Mouse (Mus musculus) thymus, adult 2 months (tissue): ENCODE data around the gene Slc15a4. TPM values are rescaled to one million over a fixed set of nuclear protein-coding genes. Genes with fewer than 3 reads are reported as not detected.

ENCODE experiments used
- DNase-seq: peaks from one replicate; pipeline ENCODE4 v3.0.0; 2021
- H3K27ac ChIP-seq: fragments of 200-500 bp; 2 replicates; pipeline ENCODE4 v1.5.1; 2012; ENCODE audit warnings: low read length, control low read depth; ENCODE audit not compliant: control insufficient read depth, insufficient read depth
- H3K27me3 ChIP-seq: fragments of 200-500 bp; 2 replicates; pipeline ENCODE4 v1.6.1; 2012; ENCODE audit warnings: mild to moderate bottlenecking, low read length, moderate library complexity, mixed read lengths; ENCODE audit not compliant: control insufficient read depth, insufficient read depth
- H3K36me3 ChIP-seq: fragments of 200-500 bp; 2 replicates; pipeline ENCODE4 v1.6.1; 2012; ENCODE audit warnings: mild to moderate bottlenecking, low read length, moderate library complexity; ENCODE audit not compliant: control insufficient read depth, insufficient read depth
- H3K4me1 ChIP-seq: fragments of 200-500 bp; replicated peaks from 2 replicates; pipeline ENCODE4 v1.6.1; 2012; ENCODE audit warnings: low read length; ENCODE audit not compliant: control insufficient read depth, insufficient read depth
- H3K4me3 ChIP-seq: fragments of 200-500 bp; 2 replicates; pipeline ENCODE4 v1.5.1; 2012; ENCODE audit warnings: mild to moderate bottlenecking, low read length, control low read depth, moderate library complexity; ENCODE audit not compliant: control insufficient read depth, insufficient read depth
- CTCF ChIP-seq: fragments of 200-500 bp; IDR thresholded peaks from 2 replicates; pipeline ENCODE4 v1.5.1; 2012; ENCODE audit warnings: mild to moderate bottlenecking, control low read depth, low read length, moderate library complexity, borderline replicate concordance; ENCODE audit not compliant: control insufficient read depth, poor library complexity, insufficient read depth; ENCODE audit errors: extremely low read depth
- POLR2A ChIP-seq: fragments of 200-500 bp; IDR thresholded peaks from 2 replicates; pipeline ENCODE4 v1.6.1; 2012; ENCODE audit warnings: mild to moderate bottlenecking, low read length, control low read depth, moderate library complexity; ENCODE audit not compliant: control insufficient read depth, poor library complexity, insufficient read depth; ENCODE audit errors: extremely low read depth
- WGBS: fragments of 180-500 bp; shearing (Covaris S2); methylation state at CpG from one replicate; pipeline ENCODE4 v1.1.7; 2018; 5-methylcytosine and 5-hydroxymethylcytosine counted together
- polyA plus RNA-seq: library from polyadenylated mRNA; depleted of rRNA; stranded (reverse); fragments of >200 nt; gene quantifications from 2 replicates; pipeline ENCODE4 v1.2.3, GENCODE M21; 2012; rRNA removed

Gene Slc15a4
- 45.4 and 53.2 TPM in 2 replicates for polyA plus RNA-seq

GRCm38 (mm10) chr5:127632167-127633145 lies at the start of gene Slc15a4, which contains the start of gene Glt1d1:
Gene Slc15a4 (minus strand): TSS chr5:127632897.
Gene Glt1d1 (plus strand): TSS chr5:127632262.
- Histone ChIP-seq H3K27me3 (peaks cover 9% of the 10 kb centered on the region; the same call in 1 of the 2 replicates), H3K4me1 (no peaks in the 10 kb centered on the region), H3K27ac (no peak within 1 kb of the TSS), H3K36me3 (no peaks in the 10 kb centered on the region), H3K4me3 (no peak within 1 kb of the TSS; the same call in 1 of the 2 replicates)
- 3% methylated on average over 62 of the region's 62 CpGs for WGBS
- no peak for DNase-seq
- TF ChIP-seq CTCF (no peak), POLR2A (no peak)

GRCm38 (mm10) chr5:127678501-127678900 lies 45.8 kb upstream of the Slc15a4 start:
- Histone ChIP-seq H3K36me3 (no peaks in the 10 kb centered on the region), H3K27me3 (no peaks in the 10 kb centered on the region), H3K27ac (no peak overlapping the region), H3K4me1 (no peaks in the 10 kb centered on the region), H3K4me3 (no peak overlapping the region)
- no peak for DNase-seq
- 93% methylated on average over 5 of the region's 5 CpGs for WGBS
- TF ChIP-seq CTCF: no peak
- TF ChIP-seq POLR2A: no peak

GRCm38 (mm10) chr5:127677561-127677960 lies 44.9 kb upstream of the Slc15a4 start:
- no peaks in the 10 kb centered on the region for H3K27me3 ChIP-seq
- no peak for DNase-seq
- H3K27ac ChIP-seq: no peak overlapping the region
- no peak overlapping the region for H3K4me3 ChIP-seq
- no peaks in the 10 kb centered on the region for H3K36me3 ChIP-seq
- WGBS: 96% methylated on average over 2 of the region's 2 CpGs
- H3K4me1 ChIP-seq: no peaks in the 10 kb centered on the region
- no peak for TF ChIP-seq POLR2A
- TF ChIP-seq CTCF: no peak

GRCm38 (mm10) chr5:127673913-127674312 lies 41.2 kb upstream of the Slc15a4 start:
- DNase-seq: no peak
- no peak overlapping the region for H3K4me3 ChIP-seq
- H3K27me3 ChIP-seq: no peaks in the 10 kb centered on the region
- 95% methylated on average over 8 of the region's 8 CpGs for WGBS
- H3K4me1 ChIP-seq: no peaks in the 10 kb centered on the region
- TF ChIP-seq POLR2A: no peak
- no peak for TF ChIP-seq CTCF
- H3K36me3 ChIP-seq: no peaks in the 10 kb centered on the region
- H3K27ac ChIP-seq: no peak overlapping the region

DNA sequence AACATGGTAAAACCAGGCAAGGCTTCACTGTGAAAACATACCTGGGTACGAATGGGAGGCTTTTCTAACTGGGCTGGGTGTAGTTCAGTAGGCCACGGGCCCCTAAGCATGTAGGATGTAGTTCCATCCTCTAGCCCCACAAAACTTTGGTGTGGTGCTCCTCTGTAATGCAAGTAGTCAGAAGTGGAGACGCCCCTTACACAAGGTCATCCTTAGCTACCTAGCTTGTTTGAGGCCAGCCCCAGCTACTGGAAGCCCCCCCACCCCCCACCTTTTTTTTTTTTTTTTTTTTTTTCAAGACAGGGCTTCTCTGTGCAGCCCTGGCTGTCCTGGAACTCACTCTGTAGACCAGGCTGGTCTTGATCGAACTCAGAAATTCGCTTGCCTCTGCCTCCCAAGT lies 28.3 kb upstream of the Slc15a4 start:
- no peak for DNase-seq
- no peaks in the 10 kb centered on the region for H3K4me1 ChIP-seq
- H3K4me3 ChIP-seq: no peak overlapping the region
- WGBS: 91% methylated on average over 5 of the region's 5 CpGs
- H3K27ac ChIP-seq: no peak overlapping the region
- H3K27me3 ChIP-seq: no peaks in the 10 kb centered on the region
- TF ChIP-seq POLR2A: no peak
- no peak for TF ChIP-seq CTCF
- H3K36me3 ChIP-seq: no peaks in the 10 kb centered on the region

- Histone ChIP-seq H3K36me3 (no peaks in the 10 kb centered on the region), H3K4me1 (no peaks in the 10 kb centered on the region), H3K27me3 (no peaks in the 10 kb centered on the region), H3K4me3 (no peak overlapping the region), H3K27ac (no peak overlapping the region)
- WGBS: 79% methylated on average over 5 of the region's 5 CpGs
- no peak for TF ChIP-seq CTCF
- no peak for TF ChIP-seq POLR2A
- no peak for DNase-seq
These were observed 27.6 kb upstream of the Slc15a4 start for GRCm38 (mm10) chr5:127660267-127660666.
